Mouse (Mus musculus) bone marrow, adult 2 months (tissue): Measurements from ENCODE around the gene Gh.

Experiments
- CTCF ChIP-seq: fragments of 200-500 bp; IDR thresholded peaks from 2 replicates; pipeline ENCODE4 v1.5.1; 2011; ENCODE audit warnings: low read length, control low read depth; ENCODE audit not compliant: control insufficient read depth, insufficient read depth
- POLR2A ChIP-seq: fragments of 200-500 bp; IDR thresholded peaks from 2 replicates; pipeline ENCODE4 v1.6.1; 2011; ENCODE audit warnings: low read depth, mild to moderate bottlenecking, control low read depth, low read length, borderline replicate concordance; ENCODE audit not compliant: control insufficient read depth

DNA sequence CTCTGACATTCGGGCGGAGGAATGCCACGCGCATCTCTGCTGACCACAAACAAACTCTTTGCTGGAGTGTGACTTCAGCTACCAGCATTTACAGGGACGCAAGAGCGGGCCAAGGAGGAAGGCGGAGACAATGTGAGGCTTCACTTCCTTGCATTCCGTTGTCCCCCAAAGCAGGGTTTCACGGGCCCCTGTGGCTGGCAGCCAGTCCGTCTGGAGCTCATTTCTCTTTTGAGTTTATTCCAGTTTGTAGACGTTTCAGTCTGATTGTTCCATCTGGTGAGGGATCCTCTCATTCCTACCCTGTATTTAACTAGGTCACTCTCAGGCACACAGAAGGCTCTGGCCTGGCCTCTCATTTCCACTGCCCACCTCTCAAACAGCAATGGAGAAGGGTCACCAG lies 14.7 kb downstream of the Gh start:
- TF ChIP-seq CTCF (no peak), POLR2A (no peak)
